Mouse (Mus musculus) cerebellum, adult 11-12 months (tissue): ENCODE data around the gene Arcn1.
A peak's percentile ranks its signal among the peaks of the same experiment; 100 is the strongest.

Experiments
- DNase-seq: peaks from one replicate; pipeline ENCODE4 v3.0.0; 2022

Arcn1 gene

GRCm38 (mm10) chr9:44740663-44741192, 26.9 kb downstream of the Arcn1 start:
- DNase-seq, result no peak

DNA sequence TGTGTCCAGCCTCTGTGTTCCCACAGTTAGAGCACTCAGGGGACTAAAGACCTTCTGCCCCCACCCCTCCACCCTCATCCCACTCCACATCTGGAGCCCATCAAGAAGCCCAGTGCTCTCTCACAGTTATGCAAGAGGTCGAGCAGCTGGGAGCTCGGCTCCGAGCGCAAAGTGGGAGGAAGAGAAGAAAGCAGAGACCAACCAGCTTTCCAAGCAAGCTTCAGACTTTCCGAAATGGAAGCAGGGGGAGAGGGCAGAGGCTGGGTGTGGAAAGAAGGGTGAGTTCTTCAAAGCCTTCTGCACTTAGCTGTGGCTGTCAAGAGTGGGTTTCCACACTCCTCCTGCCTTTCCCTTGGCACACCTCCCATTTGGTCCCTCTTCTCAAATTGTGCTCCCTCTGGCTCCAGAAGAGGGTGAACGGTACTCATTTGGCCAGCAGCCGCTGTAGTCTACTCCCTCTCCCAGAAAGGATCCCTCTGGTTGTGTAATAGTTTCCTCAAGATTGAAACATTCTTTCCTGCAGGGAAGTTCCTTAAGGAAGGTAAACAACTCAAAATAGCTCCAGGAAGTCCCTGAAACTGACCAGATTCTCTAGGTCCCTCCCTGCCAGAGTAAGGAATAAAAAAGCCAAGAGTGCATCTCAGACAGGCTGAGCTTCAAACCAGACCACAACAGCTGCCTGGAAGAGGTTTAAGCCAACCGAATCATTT, 30.2 kb downstream of the Arcn1 start:
- DNase-seq, result no peak

GRCm38 (mm10) chr9:44736301-44736700, 31.3 kb downstream of the Arcn1 start:
- DNase-seq, result no peak

- no peak for DNase-seq
These were observed 31.8 kb downstream of the Arcn1 start for GRCm38 (mm10) chr9:44735886-44736285.

DNA sequence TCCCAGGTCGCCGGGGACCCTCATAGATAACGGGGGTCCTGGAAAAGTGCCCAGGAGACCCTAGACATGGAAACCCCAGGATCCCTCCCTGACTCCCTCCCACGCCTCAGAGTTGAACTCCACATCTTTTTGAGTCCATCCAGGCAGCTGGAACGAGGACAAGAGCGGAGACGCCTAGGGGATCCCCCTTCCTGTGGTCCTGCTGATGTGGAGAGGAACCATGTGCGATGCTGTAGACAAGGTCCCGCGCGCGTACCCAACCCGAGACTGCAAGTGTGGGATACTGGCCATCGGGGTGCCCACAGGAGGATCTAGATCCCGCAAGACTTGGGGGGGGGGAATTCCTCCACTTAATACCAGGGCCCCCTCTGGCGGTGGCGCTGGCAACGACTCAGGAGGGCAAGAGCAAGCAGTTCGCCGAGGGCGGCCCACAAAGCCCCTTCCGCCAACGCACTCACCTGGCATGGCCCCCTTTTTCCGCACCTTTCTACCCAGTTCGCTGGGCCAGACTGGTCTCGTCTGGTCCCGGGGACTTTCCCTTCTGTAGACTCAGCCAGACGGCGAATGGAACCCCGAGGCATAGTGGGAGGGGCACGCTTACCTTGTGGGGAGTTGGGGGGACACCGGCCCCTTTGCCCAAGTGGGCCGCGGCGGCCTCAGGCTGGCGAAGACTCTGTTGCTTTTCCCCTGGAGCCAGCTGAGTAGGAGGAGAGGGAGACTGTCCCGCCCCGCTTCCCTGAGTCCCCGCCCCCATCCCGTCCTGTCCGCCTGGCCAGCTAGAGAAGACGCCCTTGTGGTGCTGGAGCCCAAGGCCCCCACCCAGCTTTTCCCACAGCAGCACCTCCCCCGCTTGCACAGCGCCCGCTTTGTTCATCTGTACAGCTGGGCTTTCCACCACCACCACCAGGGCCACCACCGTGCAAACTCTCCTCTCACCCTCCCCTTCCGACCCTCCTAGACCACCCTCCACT, 32.8 kb downstream of the Arcn1 start, which contains the start of gene Phldb1:
Gene Phldb1 (minus strand): TSS at position 675 of the 971 bp plus-strand sequence.
- DNase-seq, result peak; percentile 54

DNA sequence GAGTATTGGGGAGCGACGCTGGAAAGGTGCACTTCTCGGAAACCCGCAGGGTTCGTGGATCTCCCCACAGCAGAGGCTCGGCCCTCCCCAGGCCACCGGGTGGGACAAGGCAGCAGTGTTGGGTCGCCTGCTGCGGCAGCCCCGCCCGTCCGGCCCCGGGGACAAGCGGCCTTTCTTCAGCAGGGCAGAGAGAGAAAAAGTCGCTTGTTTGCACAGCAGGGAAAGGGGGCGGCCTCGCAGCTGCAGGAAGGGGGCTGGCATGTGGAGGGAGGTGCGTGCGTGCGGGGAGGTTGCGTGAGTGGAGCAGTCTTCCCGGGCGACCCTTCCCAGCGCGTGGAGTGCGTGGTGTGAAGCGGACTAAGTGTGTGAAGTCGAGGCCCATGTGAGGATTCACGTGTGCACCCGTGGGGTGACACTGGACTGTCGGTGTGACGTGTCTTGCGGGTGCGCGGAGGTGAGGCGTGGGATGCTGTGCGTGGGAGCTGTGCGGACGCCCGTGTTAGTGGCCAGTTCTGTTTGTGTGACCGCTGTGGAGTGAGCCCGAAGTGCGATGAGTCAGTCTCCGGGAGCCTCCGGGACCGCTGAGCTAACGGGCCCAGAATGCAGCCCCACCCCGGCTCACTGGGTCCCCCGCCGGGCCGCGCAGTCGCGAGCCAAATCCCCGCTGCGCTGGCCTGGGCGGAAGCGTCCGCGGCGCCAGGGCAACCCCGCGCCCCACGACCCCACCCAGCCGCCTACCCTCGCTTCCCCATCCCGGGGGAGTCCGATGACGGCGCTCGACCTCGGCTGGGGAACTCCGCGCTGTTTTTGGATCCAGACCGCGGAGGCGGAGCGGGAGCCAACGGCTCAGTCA, 33.7 kb downstream of the Arcn1 start:
- DNase-seq, result peak; percentile 54

DNA sequence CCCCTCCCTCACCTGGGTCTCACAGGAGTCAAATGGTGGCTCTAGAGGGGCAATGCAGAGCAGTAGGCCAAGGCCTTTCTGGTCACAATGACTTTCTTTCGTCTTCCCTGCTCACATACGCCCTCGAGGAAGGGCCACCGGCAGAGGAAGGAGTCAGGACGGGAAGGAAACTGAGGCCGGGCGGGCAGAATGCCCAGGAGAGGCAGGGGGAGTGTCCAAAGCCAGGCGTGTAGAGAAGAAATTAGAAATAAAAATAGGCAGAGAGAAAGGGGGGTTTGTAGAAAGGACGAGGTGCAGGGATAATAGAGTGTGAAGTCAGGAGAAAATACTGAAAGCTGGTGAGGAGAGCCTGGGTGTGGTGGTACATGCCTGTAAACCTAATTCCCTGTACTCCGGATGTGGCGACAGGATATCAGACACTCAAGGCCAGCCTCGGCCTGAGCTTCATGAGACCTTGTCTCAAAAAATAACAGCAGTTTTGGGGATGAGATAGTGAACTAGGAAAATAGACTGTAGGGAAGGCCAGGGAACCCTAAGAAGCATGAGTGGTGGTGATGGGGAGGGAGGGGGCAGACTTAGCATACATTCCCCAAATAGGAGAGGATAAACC, 34.6 kb downstream of the Arcn1 start:
- DNase-seq, result peak; percentile 27

GRCm38 (mm10) chr9:44732130-44732549, 35.5 kb downstream of the Arcn1 start:
- no peak for DNase-seq

- no peak for DNase-seq
These were observed 40.2 kb downstream of the Arcn1 start for GRCm38 (mm10) chr9:44727441-44727840.

- DNase-seq, result no peak
These were observed 41.1 kb downstream of the Arcn1 start for GRCm38 (mm10) chr9:44726431-44727146.

DNA sequence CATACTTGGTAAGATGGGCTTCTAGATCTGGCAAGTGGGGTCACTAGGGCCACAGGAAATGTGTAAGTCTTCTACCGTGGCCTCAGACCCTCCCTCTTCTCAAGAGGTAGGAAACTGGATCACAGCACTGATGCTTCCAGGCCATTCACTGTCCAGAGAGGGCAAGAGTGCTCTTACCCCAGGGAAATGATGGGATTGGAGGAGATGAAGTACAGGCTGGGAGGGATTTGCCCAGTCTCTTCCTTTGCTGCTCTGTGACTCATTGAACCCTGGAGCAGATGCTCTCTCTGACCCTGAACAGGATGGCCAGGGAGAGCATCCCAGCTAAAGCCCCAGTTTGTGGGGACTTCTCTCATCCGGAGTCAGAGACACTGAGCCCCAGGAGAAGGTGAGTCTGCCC, 43.0 kb downstream of the Arcn1 start:
- DNase-seq, result no peak

DNA sequence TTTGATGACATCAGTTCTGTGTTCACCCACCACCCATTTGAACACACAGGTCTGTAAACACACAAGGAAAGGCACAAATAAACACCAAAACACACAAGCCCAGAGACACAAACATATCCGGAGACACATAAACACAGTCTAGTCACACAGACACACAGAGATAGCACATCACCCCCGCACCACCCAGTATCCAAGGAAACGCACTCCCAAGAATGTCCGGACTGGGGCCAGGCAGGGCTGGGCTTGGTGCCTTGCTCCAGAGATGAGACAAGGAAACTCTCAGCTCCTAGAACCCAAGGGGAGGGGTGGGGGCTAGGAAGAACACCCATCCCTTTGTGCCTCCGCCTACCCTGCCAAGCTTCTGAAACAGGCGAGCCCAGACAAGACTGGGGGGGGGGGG, 43.4 kb downstream of the Arcn1 start:
- DNase-seq, result peak; percentile 54

- DNase-seq, result peak; percentile 36
These were observed 44.1 kb downstream of the Arcn1 start for GRCm38 (mm10) chr9:44723521-44724041.

GRCm38 (mm10) chr9:44723008-44723407, 44.6 kb downstream of the Arcn1 start:
- DNase-seq, result peak; percentile 18

- DNase-seq, result peak; percentile 36
These were observed 45.1 kb downstream of the Arcn1 start for GRCm38 (mm10) chr9:44722575-44722974.

- DNase-seq, result no peak
These were observed 45.8 kb downstream of the Arcn1 start for GRCm38 (mm10) chr9:44721877-44722186.

DNA sequence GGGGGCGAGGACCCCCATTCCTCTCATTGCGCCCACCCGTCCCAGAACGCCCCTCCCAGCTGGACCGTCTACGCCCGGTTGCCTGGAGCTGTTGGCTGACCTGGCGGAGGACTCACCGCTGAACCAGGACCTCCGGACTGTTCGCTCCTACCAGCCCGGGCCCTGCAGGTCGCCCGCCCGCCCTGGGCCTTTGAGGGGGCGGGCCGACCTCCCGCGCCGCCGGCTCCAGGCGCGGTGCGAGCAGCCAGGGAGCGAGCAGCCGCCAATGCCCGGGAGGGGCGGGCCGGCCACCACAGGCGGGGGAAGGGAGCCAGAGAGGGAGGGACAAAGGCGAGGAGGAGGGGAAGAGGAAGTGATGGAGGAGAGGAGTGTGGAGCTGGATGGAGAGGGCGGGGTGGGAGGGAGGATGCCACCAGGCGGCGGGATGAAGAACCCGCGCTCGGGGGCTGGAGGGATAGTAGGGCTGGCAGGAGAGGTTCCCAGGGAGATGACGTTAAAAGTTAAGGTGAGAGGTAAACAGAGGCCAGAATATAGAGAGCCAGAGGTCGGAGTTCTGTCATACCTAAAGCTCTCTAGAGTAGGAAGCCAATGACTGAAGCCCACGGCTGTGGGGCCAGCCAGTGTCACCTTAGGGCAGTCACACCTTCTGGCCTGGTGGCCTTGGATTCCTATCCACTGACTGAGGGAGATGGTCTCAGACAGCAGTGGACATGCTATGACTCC, 46.3 kb downstream of the Arcn1 start:
- DNase-seq, result peak; percentile 95

DNA sequence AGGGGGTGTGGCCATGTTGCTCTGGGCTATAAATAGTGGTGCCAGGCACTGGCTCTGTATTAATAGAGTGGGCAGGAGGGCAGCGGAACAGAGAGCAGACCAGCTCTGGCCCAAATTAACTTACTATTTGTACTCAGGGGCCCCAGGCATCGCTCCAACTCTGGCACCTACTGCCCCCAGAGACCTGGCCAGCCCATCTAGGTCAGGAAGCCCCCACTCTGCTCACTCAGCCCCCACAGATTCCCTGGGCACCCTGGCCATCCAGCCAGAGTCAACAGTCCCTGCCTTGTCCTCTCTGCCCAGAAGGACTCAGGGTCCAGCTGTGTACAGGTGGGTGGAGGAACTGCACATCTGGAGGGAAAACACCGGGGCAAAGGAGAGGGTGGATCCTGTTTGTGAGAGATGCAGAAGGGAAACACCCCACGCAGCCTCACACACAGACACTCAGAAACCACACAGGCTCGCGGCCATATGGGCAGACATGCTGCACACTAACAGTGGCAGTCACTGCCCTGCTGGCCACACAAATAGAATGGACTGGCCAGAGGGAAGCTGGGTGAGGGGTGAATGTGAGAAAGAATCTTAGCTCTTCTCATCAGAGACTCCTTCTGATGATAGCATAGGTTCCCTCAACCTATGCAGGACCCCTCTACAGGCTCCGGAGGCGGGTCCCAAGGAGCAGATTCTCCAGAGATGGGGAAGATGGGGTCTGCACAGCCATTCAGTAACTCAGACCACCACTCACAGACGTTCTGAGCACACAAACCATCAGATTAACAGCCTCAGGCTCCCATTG, 47.1 kb downstream of the Arcn1 start:
- peak; percentile 80 for DNase-seq

- DNase-seq, result no peak
These were observed 47.9 kb downstream of the Arcn1 start for GRCm38 (mm10) chr9:44719632-44720357.
